Mouse (Mus musculus) MEL (cell line): ENCODE measurements around the gene Plekho1.

Source experiments
- CTCF ChIP-seq, 3 experiments: IDR thresholded peaks in 2 of 3; conservative IDR thresholded peaks in 1 of 3; 2 replicates each; pipeline ENCODE4 v1.5.1; 2011 to 2012; ENCODE audit warnings: low read length in 3 of 3, low read depth in 2 of 3, mild to moderate bottlenecking in 2 of 3, improper control_type of control experiment in 1 of 3, inconsistent platforms in 1 of 3, mixed read lengths in 1 of 3, moderate library complexity in 1 of 3; ENCODE audit not compliant: control insufficient read depth in 1 of 3, insufficient read depth in 1 of 3, poor library complexity in 1 of 3, severe bottlenecking in 1 of 3
- E2F4 ChIP-seq: IDR thresholded peaks from 2 replicates; pipeline ENCODE4 v1.6.1; 2011; ENCODE audit warnings: low read depth, low read length, improper control_type of control experiment, borderline replicate concordance
- EP300 ChIP-seq, 2 experiments: IDR thresholded peaks; 2 replicates each; pipeline ENCODE4 v1.6.1; 2011; ENCODE audit warnings: improper control_type of control experiment in 2 of 2, low read length in 2 of 2, low read depth in 1 of 2, mild to moderate bottlenecking in 1 of 2
- GATA1 ChIP-seq: IDR thresholded peaks from 2 replicates; pipeline ENCODE4 v1.6.1; 2011; ENCODE audit warnings: low read depth, low read length, improper control_type of control experiment
- HCFC1 ChIP-seq: IDR thresholded peaks from 2 replicates; pipeline ENCODE4 v1.6.1; 2012; ENCODE audit warnings: low read depth, mild to moderate bottlenecking, inconsistent platforms, low read length, improper control_type of control experiment, moderate library complexity
- MEF2A ChIP-seq: IDR thresholded peaks from 2 replicates; pipeline ENCODE4 v1.6.1; 2014; ENCODE audit warnings: low read depth, mild to moderate bottlenecking, inconsistent platforms, low read length, improper control_type of control experiment; ENCODE audit not compliant: poor library complexity, insufficient replicate concordance, severe bottlenecking; ENCODE audit errors: extremely low read depth
- MYB ChIP-seq: IDR thresholded peaks from 2 replicates; pipeline ENCODE4 v1.6.1; 2011; ENCODE audit warnings: mild to moderate bottlenecking, low read depth, low read length, improper control_type of control experiment
- POLR2A ChIP-seq, 2 experiments: IDR thresholded peaks; 2 replicates each; pipeline ENCODE4 v1.6.1; 2011 to 2012; ENCODE audit warnings: low read length in 2 of 2, mild to moderate bottlenecking in 2 of 2, control low read depth in 1 of 2, improper control_type of control experiment in 1 of 2, low read depth in 1 of 2, moderate library complexity in 1 of 2; ENCODE audit not compliant: control insufficient read depth in 1 of 2, insufficient read depth in 1 of 2, poor library complexity in 1 of 2
- POLR2AphosphoS5 ChIP-seq: IDR thresholded peaks from 2 replicates; pipeline ENCODE4 v1.6.1; 2012; ENCODE audit warnings: low read depth, borderline replicate concordance, mild to moderate bottlenecking, inconsistent platforms, low read length, moderate library complexity, mixed read lengths
- RCOR1 ChIP-seq: IDR thresholded peaks from 2 replicates; pipeline ENCODE4 v1.6.1; 2012; ENCODE audit warnings: low read depth, mild to moderate bottlenecking, inconsistent platforms, low read length, improper control_type of control experiment
- UBTF ChIP-seq: IDR thresholded peaks from 2 replicates; pipeline ENCODE4 v1.6.1; 2012; ENCODE audit warnings: low read depth, mild to moderate bottlenecking, inconsistent platforms, low read length, improper control_type of control experiment, moderate library complexity, borderline replicate concordance; ENCODE audit not compliant: insufficient read depth
- USF2 ChIP-seq, 2 experiments: IDR thresholded peaks; 2 replicates each; pipeline ENCODE4 v1.6.1; 2011 to 2012; ENCODE audit warnings: improper control_type of control experiment in 2 of 2, low read length in 2 of 2, borderline replicate concordance in 1 of 2, inconsistent platforms in 1 of 2, low read depth in 1 of 2, mild to moderate bottlenecking in 1 of 2; ENCODE audit not compliant: insufficient read depth in 1 of 2
- ZKSCAN1 ChIP-seq: IDR thresholded peaks from 2 replicates; pipeline ENCODE4 v1.6.1; 2012; ENCODE audit warnings: low read depth, mild to moderate bottlenecking, inconsistent platforms, low read length, improper control_type of control experiment, moderate library complexity
- ZNF384 ChIP-seq: IDR thresholded peaks from 2 replicates; pipeline ENCODE4 v1.6.1; 2012; ENCODE audit warnings: low read depth, mild to moderate bottlenecking, inconsistent platforms, low read length, improper control_type of control experiment

GRCm38 (mm10) chr3:96015681-96016080, 19.9 kb upstream of the Plekho1 start:
- TF ChIP-seq POLR2A (IDR thresholded peaks at IDR 0.05; ENCODE audit: control insufficient read depth in 1 of 2, insufficient read depth in 1 of 2, low read depth in 1 of 2, low read length in 2 of 2, poor library complexity in 1 of 2) (no peak), CTCF (IDR thresholded peaks at IDR 0.05 in 2 of 3, conservative IDR thresholded peaks at IDR 0.05 in 1 of 3; ENCODE audit: control insufficient read depth in 1 of 3, insufficient read depth in 1 of 3, low read depth in 2 of 3, low read length in 3 of 3, poor library complexity in 1 of 3, severe bottlenecking in 1 of 3) (no peak), E2F4 (no peak), RCOR1 (no peak), UBTF (no peak), POLR2AphosphoS5 (no peak), USF2 (IDR thresholded peaks at IDR 0.05; ENCODE audit: borderline replicate concordance in 1 of 2, insufficient read depth in 1 of 2, low read depth in 1 of 2, low read length in 2 of 2) (no peak), GATA1 (no peak), ZKSCAN1 (no peak), MEF2A (no peak), MYB (no peak), HCFC1 (no peak), ZNF384 (no peak), EP300 (IDR thresholded peaks at IDR 0.05; ENCODE audit: low read depth in 1 of 2, low read length in 2 of 2) (no peak)
